Mouse (Mus musculus) CD4-positive helper T cell, adult 2 months (primary cell): Measurements from ENCODE around the gene Zfpm1.
A peak's percentile ranks its signal among the peaks of the same experiment; 100 is the strongest.

Experiments used
- DNase-seq: peaks from one replicate; pipeline ENCODE4 v3.0.0-alpha.2; 2012; ENCODE audit warnings: low read depth, missing footprints, low spot score

Zfpm1 gene

GRCm38 (mm10) chr8:122376365-122377231, 94.7 kb downstream of the Zfpm1 start, which contains the start of gene Zc3h18:
Zc3h18 (plus strand) TSS chr8:122376609.
- peak; percentile 99 for DNase-seq

GRCm38 (mm10) chr8:122383039-122383438, 101.1 kb downstream of the Zfpm1 start:
- no peak for DNase-seq
